Mouse (Mus musculus) stomach, embryonic 16.5 days (tissue): ENCODE measurements around the gene Chchd10. TPM values are rescaled to one million over a fixed set of nuclear protein-coding genes. Genes with fewer than 3 reads are reported as not detected.
A peak's percentile ranks its signal among the peaks of the same experiment; 100 is the strongest.

ENCODE experiments used
- ATAC-seq: fragments of 200-750 bp; cut with Nextera tagmentation; 2 replicates; pipeline ENCODE4 v1.8.0; 2017; ENCODE audit warnings: moderate number of reproducible peaks, moderate TSS enrichment; ENCODE audit not compliant: insufficient read depth, low FRiP score
- H3K27ac ChIP-seq: fragments of 300-500 bp; sonication (generic); 2 replicates; pipeline ENCODE4 v1.5.1; 2014; ENCODE audit warnings: low read length
- H3K27me3 ChIP-seq: fragments of 300-500 bp; sonication (generic); 2 replicates; pipeline ENCODE4 v1.6.1; 2014; ENCODE audit warnings: low read length, control low read depth, mixed read lengths; ENCODE audit not compliant: control insufficient read depth, insufficient read depth
- H3K36me3 ChIP-seq: fragments of 300-500 bp; sonication (generic); 2 replicates; pipeline ENCODE4 v1.6.1; 2014; ENCODE audit warnings: low read length; ENCODE audit not compliant: control insufficient read depth, insufficient read depth
- H3K4me1 ChIP-seq: fragments of 300-500 bp; sonication (generic); 2 replicates; pipeline ENCODE4 v1.6.1; 2014; ENCODE audit warnings: low read length, control low read depth, mixed read lengths; ENCODE audit not compliant: control insufficient read depth, insufficient read depth
- H3K4me2 ChIP-seq: fragments of 300-500 bp; sonication (generic); 2 replicates; pipeline ENCODE4 v1.6.1; 2014; ENCODE audit warnings: low read depth, low read length, mixed read lengths
- H3K4me3 ChIP-seq: fragments of 300-500 bp; sonication (generic); replicated peaks from 2 replicates; pipeline ENCODE4 v1.5.1; 2014; ENCODE audit warnings: mild to moderate bottlenecking, low read length
- H3K9ac ChIP-seq: fragments of 300-500 bp; sonication (generic); 2 replicates; pipeline ENCODE4 v1.6.1; 2014; ENCODE audit warnings: low read length
- H3K9me3 ChIP-seq: fragments of 300-500 bp; sonication (generic); replicated peaks from 2 replicates; pipeline ENCODE4 v1.6.1; 2016; ENCODE audit warnings: low read length, control low read depth; ENCODE audit not compliant: control insufficient read depth
- WGBS: fragments of 180-500 bp; shearing (Covaris S2); extraction: QIAGEN DNeasy Blood & Tissue Kit; methylation state at CpG from one replicate; pipeline ENCODE4 v1.1.7; 2014; 5-methylcytosine and 5-hydroxymethylcytosine counted together
- polyA plus RNA-seq: library from polyadenylated mRNA; unstranded; fragments of >200 nt; fragmentation: Nextera tagmentation; extraction: Ambion mirVana; gene quantifications from 2 replicates; pipeline ENCODE4 v1.2.1, GENCODE M21; 2015

Gene Chchd10
- polyA plus RNA-seq, 1 experiment from 2014 or later: 83.6 TPM

DNA sequence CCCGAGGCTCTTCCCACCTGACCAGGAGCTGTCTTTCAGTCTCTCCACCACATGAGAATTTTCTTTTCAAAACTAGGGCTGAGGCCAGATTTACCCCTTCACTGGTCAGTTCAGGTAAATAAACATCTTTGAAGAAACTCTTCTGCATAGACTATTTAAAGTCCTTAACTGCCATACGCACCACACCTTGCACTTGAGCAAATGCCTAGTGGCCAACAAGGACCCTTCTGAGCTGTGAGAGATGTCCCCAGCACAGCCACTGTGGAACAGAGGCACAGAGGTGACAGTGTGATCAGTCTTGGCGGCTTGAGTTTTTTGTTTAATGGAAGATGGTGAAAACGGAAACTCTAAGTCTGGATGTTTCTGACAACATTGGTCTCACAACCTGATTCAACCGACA is 13.9 kb upstream of the Chchd10 start:
- no peaks in the 10 kb centered on the region for H3K27me3 ChIP-seq
- no peak overlapping the region for H3K27ac ChIP-seq
- H3K4me3 ChIP-seq: no peak overlapping the region
- ATAC-seq: no peak
- 73% methylated on average over 5 of the region's 5 CpGs for WGBS
- H3K9me3 ChIP-seq: no peaks in the 10 kb centered on the region
- H3K36me3 ChIP-seq: peaks cover 4% of the 10 kb centered on the region; the same call in 1 of the 2 replicates
- no peak overlapping the region for H3K9ac ChIP-seq
- H3K4me1 ChIP-seq: peaks cover 20% of the 10 kb centered on the region
- H3K4me2 ChIP-seq: no peak overlapping the region

DNA sequence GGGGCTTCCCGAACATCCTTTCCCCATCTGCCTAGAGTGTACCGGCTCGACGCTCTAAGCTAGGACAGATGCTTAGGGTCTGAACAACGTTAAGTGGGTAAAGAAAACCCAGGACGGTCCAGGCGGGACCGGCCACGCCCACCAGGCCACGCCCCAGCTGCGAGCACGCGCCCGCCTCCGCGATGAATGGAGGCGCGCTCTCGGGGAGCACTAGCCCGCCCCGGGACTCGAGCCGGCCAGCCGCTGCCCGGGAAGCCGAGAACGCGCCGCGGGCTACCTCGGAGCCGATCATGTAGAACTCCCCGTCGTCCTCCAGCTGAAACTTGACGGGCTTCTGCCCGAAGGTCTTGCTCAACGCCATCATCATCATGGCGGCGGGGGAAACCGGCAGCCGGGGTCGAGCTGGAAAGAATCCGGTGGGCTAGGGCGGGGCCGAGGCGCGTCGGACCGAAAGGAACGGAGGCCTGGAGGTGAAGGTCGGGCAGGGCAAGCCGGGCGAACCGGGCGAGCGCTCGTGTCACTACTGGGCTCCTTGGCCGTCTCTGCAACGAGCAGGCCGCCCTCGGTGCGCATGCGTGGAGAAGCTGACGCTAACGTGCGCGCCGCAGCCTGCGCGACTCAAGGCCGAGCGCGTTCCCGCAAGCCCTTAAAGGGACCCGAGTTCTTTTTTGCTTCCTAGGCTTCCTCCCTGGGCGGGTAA is 11.8 kb upstream of the Chchd10 start, which contains the start of gene Smarcb1:
Smarcb1 (minus strand) TSS at position 592 of the 700 bp plus-strand sequence.
- peak within 1 kb of the TSS; percentile 93 for H3K27ac ChIP-seq
- H3K27me3 ChIP-seq: no peaks in the 10 kb centered on the region
- H3K4me3 ChIP-seq: peak within 1 kb of the TSS; percentile 96
- WGBS: 0% methylated on average over 76 of the region's 76 CpGs
- ATAC-seq: peak; percentile 92
- H3K4me2 ChIP-seq: peak within 1 kb of the TSS; percentile 94
- no peaks in the 10 kb centered on the region for H3K9me3 ChIP-seq
- H3K4me1 ChIP-seq: peaks cover 20% of the 10 kb centered on the region
- peak within 1 kb of the TSS; percentile 97 for H3K9ac ChIP-seq
- peaks cover 8% of the 10 kb centered on the region; the same call in 1 of the 2 replicates for H3K36me3 ChIP-seq

DNA sequence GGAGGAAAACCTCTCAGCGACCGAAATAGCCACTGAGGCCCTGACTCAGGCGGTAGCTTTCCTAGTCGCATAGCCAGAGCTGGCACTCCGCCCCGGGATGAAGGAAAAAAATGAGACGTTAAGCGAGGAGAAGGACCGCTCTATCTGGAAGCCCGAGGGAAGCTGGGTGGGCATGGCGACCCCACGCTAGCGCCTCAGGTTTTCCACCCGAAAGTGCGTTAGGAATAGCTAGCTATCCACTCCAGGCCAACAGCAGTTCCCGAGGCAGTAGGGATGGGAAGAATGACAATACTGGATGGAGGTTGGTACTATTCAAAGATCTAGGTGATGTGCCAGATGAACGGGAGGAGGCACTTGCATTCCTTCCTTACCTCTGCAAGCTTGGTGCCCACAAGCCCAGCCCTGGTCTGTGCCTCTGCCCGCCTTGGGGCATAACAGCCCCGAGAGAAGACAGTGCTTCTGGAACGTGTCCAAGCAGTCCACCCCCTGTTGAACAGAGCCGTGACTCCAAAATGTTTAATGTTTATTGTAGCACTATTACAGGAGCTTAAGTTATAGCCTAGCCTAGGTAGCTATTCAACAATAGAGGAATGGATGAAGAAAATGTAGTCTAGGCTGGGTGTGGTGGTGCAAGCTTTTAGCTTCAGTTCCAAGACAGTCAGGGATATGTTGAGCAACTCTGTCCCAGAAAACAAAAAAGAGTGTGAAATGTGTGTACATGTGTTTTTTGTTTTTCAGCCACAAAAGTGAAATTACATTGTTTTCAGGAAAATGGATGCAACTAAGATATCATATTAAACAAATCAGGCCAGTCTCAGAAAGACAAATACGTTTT is 11.0 kb upstream of the Chchd10 start:
- Histone ChIP-seq H3K36me3 (0 out of 2 replicates have a peak, but pooled peaks cover 4% of the 10 kb centered on the region), H3K27me3 (no peaks in the 10 kb centered on the region), H3K27ac (peak overlapping the region; percentile 93), H3K9ac (peak overlapping the region; percentile 97), H3K4me1 (peaks cover 20% of the 10 kb centered on the region), H3K4me3 (peak overlapping the region; percentile 96), H3K9me3 (no peaks in the 10 kb centered on the region), H3K4me2 (peak overlapping the region; percentile 94)
- WGBS: 4% methylated on average over 22 of the region's 22 CpGs
- 0 out of 2 replicates have a peak, but pooled peaks have one; percentile 27 for ATAC-seq

DNA sequence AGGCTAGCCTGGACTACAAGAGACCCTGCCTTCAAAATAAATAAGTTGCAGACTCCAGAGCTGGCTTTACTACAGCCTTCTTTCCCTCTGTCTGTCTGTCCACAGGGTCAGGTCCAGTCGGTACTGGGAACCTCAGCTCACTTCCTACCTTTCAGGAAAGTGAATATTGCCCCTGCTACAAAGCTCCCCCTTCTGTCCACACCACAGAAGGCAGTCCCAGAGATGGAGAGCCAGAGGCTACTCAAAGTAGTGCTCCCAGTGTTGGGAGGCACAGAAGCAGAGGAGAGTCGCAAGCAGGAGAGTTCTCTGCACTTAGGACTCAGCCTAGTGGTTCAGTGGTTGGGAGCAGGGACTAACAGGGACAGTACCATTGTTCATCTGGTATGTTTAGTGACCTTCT is 8.6 kb upstream of the Chchd10 start:
- Histone ChIP-seq H3K36me3 (0 out of 2 replicates have a peak, but pooled peaks cover 4% of the 10 kb centered on the region), H3K9me3 (no peaks in the 10 kb centered on the region), H3K4me2 (no peak overlapping the region), H3K27ac (no peak overlapping the region), H3K4me1 (peaks cover 20% of the 10 kb centered on the region), H3K9ac (no peak overlapping the region), H3K27me3 (no peaks in the 10 kb centered on the region), H3K4me3 (no peak overlapping the region)
- ATAC-seq: no peak
- WGBS: 69% methylated on average over 2 of the region's 2 CpGs

DNA sequence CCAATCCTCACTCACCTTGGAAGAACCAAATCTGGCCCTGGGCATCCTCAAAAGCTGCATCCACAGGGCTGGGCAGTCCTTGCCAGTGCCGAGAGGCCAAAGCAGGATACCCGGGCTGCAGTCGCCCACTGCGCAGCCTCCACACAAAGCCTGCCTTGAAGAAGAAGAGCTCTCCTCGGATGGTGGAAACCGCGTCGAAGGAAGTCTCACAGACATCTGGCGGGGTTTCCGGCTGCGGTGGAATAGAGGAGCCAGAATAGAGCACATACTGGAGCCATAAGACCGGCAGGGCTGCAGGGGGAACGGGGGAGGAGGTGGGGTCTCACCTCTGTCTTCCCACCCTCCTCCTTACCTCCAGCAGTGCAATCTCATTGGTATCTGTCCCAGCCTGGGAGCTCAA is 6.5 kb upstream of the Chchd10 start:
- H3K4me2 ChIP-seq: no peak overlapping the region
- peak overlapping the region; percentile 40; the same call in 1 of the 2 replicates for H3K9ac ChIP-seq
- H3K4me1 ChIP-seq: peaks cover 24% of the 10 kb centered on the region
- no peaks in the 10 kb centered on the region; the same call in 1 of the 2 replicates for H3K27me3 ChIP-seq
- H3K36me3 ChIP-seq: 0 out of 2 replicates have a peak, but pooled peaks cover 4% of the 10 kb centered on the region
- H3K9me3 ChIP-seq: no peaks in the 10 kb centered on the region
- no peak overlapping the region for H3K4me3 ChIP-seq
- ATAC-seq: no peak
- 77% methylated on average over 13 of the region's 13 CpGs for WGBS
- H3K27ac ChIP-seq: no peak overlapping the region

DNA sequence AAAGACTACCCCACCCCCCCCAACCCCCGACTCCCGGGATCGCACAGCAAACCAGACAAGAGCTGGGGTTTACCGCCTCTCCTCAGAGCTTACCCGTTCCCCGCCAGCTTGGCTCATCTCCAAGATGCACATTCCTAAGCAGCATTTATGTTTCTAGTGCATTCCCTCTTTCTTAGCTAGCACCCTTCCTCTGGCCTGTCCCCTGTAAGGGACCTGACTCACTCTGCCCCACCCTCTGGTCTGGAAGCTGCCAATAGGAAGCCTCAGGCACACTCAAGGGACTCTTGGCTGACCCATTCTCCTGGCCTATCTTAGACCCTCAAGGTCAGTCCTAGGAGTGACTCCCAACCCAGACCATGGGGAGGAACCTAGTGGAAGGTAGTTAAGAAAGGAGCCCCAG is 2.6 kb upstream of the Chchd10 start:
- no peak overlapping the region for H3K4me3 ChIP-seq
- H3K9ac ChIP-seq: peak overlapping the region; percentile 41; the same call in 1 of the 2 replicates
- H3K27ac ChIP-seq: no peak overlapping the region
- peak overlapping the region; percentile 99 for H3K4me2 ChIP-seq
- 0 out of 2 replicates have a peak, but pooled peaks cover 3% of the 10 kb centered on the region for H3K36me3 ChIP-seq
- H3K9me3 ChIP-seq: no peaks in the 10 kb centered on the region
- 12% methylated on average over 6 of the region's 6 CpGs for WGBS
- H3K27me3 ChIP-seq: no peaks in the 10 kb centered on the region; the same call in 1 of the 2 replicates
- ATAC-seq: peak; percentile 14
- peaks cover 28% of the 10 kb centered on the region for H3K4me1 ChIP-seq

DNA sequence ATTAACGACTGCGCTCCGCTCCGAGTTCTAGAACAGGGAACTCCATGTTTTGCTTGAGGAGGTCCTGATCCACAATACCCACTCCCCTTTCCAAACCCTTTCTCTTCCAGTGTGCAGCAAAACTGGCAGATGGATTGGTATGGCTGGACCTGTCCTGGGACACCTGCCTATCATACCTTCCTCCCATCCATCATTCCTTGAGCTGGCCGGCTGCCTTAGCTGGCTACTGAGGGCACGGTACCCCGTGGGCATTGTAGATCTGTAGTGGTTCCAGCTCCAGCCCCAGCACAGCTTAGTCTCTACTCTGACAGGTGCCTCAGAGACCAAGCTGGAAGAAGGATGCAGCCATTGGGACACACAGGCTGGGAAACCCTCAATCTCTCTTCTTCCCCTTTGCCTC is 1.6 kb upstream of the Chchd10 start:
- H3K4me1 ChIP-seq: peaks cover 28% of the 10 kb centered on the region
- peak overlapping the region; percentile 90 for H3K9ac ChIP-seq
- H3K27me3 ChIP-seq: peaks cover 2% of the 10 kb centered on the region; the same call in 1 of the 2 replicates
- peak overlapping the region; percentile 68 for H3K4me3 ChIP-seq
- 19% methylated on average over 7 of the region's 7 CpGs for WGBS
- H3K27ac ChIP-seq: no peak overlapping the region
- H3K9me3 ChIP-seq: no peaks in the 10 kb centered on the region
- no peaks in the 10 kb centered on the region for H3K36me3 ChIP-seq
- no peak for ATAC-seq
- H3K4me2 ChIP-seq: peak overlapping the region; percentile 99

DNA sequence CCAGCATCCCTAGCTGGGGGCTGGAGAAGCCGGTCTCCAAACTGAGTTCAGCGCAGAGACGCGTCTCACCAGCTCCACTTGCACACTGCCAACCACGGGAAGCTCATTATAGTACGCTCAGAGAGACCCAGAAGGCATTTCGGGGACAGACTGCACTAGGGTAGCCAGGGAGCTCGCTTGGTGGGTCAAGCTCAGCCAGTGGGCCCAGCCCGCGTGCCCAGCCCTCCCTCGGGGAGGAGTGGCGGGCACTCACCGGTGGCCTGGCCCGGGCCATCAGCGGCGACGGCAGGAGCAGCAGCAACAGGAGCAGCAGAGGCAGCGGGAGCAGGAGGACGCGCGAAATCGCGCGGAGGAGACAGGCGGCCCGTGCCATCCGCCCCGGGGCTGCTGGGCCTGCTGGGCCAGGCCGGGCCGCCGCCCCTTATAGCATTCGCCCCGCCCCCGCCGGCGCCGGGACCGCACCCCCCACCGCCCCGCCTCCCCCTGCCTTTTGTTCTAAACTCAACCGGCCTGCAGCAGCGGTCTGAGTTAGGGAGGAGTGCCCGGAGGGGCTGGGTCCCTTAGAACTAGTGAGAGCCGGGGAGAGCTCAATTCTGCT is 750 bp upstream of the Chchd10 start:
- no peaks in the 10 kb centered on the region for H3K9me3 ChIP-seq
- ATAC-seq: peak; percentile 80
- H3K4me1 ChIP-seq: peaks cover 28% of the 10 kb centered on the region
- no peaks in the 10 kb centered on the region for H3K36me3 ChIP-seq
- H3K9ac ChIP-seq: peak overlapping the region; percentile 90
- H3K4me3 ChIP-seq: peak overlapping the region; percentile 68
- WGBS: under 1% methylated on average over 42 of the region's 44 CpGs
- H3K27me3 ChIP-seq: peaks cover 2% of the 10 kb centered on the region; the same call in 1 of the 2 replicates
- no peak overlapping the region for H3K27ac ChIP-seq
- H3K4me2 ChIP-seq: peak overlapping the region; percentile 99
